Mouse (Mus musculus) right cerebral cortex, adult 18-20 months (tissue): ENCODE measurements around the gene Csrnp2.

ENCODE experiments used
- DNase-seq: peaks from one replicate; pipeline ENCODE4 v3.0.0; 2022; ENCODE audit warnings: mixed read lengths

Gene Csrnp2

GRCm38 (mm10) chr15:100473926-100474503 lies 21.3 kb downstream of the Csrnp2 start:
- no peak for DNase-seq

DNA sequence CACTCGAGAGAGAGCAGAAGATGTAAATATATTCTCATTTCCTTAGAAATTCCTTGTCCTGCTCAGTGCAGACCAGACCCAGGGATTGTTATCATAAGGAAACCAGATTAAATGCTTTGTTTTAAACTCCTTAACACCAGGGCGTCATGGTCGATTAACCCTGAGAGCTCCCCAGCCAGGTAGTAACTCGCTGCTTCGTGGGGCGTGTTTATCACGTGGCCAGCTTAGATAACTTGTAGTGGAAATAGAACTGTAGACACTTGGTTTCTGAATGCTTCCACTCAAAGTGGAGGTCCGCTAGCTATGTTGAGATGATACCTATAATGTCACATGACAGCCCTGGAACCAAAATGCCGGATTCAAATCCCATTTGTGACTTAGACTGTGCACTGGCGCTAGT lies 25.3 kb downstream of the Csrnp2 start:
- DNase-seq: no peak

DNA sequence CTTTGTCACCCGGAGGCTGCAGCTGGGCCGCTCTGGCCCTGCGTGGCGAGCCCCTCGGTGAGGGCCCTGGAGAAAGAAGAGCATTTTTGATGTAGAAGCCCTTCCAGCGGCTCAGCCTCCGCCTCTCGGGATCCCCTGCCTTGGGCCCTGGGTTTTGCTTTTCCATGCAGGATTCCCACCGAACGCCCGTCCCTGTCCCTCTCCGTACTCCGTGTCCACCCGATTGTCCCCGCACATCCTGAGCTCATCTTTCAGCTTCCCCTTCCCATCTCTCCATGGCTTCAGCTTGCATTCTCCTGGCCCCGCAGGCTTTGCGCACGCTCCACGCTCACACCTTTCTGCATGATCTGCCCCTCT lies 26.1 kb downstream of the Csrnp2 start:
- no peak for DNase-seq

DNA sequence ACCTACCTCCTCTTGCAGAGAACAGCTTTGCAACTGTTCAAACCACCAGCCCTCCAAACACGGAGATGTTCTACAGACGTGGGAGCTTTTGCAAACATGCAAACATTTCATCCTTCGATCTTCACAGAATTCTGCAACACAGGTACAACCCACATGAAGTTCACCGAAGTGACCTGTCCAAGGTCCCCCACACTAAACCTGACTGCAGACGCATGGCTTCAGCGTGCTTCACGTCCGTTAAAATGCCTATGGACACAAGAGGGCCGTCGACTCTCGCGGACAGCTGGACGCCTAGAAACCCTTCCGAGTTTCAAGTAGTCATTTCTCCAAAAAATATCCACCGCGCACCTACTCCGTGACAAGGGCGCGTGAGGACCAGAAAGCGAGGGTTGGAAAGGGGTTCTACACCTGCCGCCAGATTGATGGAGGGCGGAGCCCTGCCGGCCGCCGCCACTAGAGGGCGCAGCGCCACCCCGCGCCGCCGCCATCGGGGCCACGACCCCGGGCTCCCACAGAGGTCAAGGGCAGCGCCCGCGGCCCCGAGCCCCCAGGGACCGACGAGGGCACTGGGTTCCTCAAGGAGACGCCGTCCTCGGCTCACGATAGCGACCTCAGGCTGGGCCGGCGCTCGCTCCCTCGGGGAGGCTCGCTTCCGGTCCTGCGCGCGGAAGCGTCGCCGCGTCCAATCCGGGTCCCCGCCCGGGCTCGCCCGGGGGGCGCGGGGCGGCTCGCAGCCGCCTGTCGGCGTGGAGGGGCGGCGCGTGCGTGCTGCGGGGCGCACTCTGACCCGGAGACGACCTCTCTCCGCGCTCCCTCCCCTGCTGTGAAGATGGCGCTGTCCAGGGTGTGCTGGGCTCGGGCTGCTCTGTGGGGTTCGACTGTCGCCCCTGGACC lies 26.7 kb downstream of the Csrnp2 start, which contains the start of gene Letmd1:
Gene Letmd1 (plus strand): TSS at position 729 of the 894 bp plus-strand sequence.
- DNase-seq: peak; percentile 93

DNA sequence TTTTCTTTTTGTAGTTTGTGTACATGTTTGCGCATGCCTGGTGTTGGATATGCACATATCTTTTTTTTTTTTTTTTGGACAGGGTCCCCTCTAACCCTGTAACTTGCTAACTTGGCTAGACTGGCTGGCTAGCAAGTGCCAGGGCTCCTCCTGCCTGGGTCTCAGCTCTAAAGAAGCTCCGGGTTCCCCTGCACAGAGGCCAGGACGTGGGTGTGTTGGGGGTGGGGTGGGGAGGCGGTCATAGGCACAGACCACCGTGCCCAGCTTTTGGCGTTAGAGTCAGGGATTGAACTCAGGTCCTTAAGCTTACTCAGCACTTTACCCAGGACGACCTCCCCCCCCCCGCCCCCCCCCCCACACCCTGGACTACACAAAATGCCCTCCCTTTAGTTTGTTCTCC lies 27.6 kb downstream of the Csrnp2 start:
- DNase-seq: no peak

DNA sequence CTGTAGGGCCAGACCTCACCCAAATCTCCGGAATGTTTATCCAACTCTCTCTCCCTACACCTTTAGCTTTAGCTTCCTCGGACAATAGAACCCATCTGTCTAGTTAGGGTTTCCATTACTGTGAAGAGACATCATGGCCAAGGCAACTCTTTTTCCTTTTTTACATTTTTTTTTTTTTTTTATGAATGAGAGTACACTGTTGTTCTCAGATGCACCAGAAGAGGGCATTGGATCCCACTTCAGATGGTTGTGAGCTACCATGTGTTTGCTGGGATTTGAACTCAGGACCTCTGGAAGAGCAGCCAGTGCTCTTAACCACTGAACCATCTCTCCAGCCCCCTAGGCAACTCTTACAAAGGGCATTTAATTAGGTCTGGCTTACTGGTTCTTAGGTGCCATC lies 29.9 kb downstream of the Csrnp2 start:
- no peak for DNase-seq

DNA sequence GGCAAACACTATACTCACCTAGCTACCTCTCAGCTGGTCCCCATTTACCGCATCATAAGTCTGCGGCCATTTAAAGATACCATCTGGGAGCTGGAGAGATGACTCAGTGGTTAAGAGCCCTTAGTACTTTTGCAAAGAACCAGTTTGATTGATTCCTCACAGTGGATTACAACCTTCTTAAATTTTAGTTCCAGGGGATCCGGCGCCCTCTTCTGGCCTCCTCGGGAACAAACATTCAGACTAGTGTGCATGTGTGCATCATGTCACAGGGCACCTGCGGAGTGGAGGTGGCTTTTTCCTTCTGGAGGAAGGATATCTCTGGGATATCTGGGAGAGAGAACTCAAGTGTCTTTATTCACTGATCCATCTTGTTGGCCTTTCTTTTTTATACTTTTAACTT lies 31.6 kb downstream of the Csrnp2 start:
- peak; percentile 66 for DNase-seq

GRCm38 (mm10) chr15:100462086-100462485 lies 33.2 kb downstream of the Csrnp2 start:
- DNase-seq: no peak

- no peak for DNase-seq
Measured at GRCm38 (mm10) chr15:100461646-100462045, 33.6 kb downstream of the Csrnp2 start.

DNA sequence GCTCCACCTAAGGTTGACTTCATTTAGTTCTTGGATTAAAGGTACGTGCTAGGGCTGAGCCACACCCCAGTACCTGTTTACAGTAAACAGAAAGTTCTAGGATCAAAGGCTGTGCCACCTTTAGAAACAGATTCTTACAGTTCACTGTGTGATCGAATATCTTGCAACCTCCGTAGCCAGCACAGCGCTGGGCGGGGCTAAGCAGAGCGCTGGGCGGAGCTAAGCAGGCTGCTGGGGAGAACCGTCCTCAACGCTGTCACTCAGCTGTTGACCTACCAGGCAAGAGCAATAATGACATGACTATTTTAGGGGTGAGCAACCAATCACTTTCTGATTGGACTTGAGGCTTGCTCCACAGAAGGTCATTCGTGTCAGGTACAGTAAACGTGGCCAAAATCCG lies 34.3 kb downstream of the Csrnp2 start:
- no peak for DNase-seq

DNA sequence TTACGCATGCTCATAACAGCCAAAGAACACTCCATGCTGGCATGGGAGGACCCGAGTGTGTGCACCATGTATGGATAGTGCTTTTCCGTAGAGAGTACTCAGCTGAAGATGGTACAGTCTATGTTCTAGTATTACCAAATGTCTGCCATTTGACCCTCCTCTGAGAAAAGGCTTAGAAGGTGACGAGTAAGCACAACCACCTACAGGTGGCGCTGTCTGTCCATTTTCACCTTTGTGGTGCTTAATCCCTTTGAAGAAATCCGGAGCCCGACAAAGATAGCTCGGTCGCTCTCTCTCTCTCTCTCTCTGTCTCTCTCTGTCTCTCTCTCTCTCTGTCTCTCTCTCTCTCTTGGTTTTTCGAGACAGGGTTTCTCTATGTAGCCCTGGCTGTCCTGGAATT lies 37.2 kb downstream of the Csrnp2 start:
- DNase-seq: no peak

GRCm38 (mm10) chr15:100457340-100457739 lies 37.9 kb downstream of the Csrnp2 start:
- peak; percentile 53 for DNase-seq

- no peak for DNase-seq
Measured at GRCm38 (mm10) chr15:100456356-100456991, 38.8 kb downstream of the Csrnp2 start.

GRCm38 (mm10) chr15:100452486-100452885 lies 42.8 kb downstream of the Csrnp2 start:
- DNase-seq: no peak

- peak; percentile 29 for DNase-seq
Measured at GRCm38 (mm10) chr15:100451245-100451644, 44.0 kb downstream of the Csrnp2 start.

DNA sequence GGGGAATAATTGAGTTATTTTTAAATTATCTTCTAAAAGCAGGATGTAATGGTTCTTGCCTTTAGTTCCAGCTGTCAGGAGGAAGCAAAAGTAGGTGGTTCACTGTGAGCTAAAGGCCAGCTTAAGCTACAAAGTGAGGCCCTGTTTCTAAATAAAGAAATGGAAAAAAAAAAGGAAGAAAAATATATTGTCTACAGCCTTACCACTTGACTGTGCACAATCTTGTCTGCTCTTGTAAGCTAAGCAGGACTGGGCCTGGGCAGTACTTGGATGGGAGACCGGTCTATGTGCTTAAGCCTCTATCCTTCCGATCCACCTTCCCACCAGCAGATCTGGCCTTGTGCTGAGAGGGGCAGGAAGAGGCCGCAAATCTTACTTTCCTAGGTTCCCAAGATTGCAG lies 45.8 kb downstream of the Csrnp2 start:
- DNase-seq: no peak

GRCm38 (mm10) chr15:100448572-100448971 lies 46.7 kb downstream of the Csrnp2 start:
- no peak for DNase-seq

DNA sequence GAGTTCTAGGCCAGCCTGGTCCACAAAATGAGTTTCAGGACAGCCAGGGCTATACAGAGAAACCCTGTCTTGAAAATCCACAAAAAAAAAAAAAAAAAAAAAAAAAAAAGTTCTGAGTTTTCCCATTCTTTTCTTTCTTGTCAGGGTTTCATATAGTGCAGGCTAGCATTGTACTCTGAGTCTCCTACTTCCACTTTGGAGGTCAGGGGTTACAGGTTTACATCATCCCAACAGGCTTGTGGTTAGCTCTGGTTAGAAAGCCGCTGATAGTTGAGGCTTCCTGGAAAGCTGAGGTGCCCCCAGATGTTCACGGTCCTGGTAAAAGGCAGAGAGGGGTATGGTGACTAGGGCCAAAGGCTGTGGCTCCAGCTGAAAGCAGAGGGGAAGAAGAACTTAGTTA lies 48.4 kb downstream of the Csrnp2 start:
- no peak for DNase-seq

DNA sequence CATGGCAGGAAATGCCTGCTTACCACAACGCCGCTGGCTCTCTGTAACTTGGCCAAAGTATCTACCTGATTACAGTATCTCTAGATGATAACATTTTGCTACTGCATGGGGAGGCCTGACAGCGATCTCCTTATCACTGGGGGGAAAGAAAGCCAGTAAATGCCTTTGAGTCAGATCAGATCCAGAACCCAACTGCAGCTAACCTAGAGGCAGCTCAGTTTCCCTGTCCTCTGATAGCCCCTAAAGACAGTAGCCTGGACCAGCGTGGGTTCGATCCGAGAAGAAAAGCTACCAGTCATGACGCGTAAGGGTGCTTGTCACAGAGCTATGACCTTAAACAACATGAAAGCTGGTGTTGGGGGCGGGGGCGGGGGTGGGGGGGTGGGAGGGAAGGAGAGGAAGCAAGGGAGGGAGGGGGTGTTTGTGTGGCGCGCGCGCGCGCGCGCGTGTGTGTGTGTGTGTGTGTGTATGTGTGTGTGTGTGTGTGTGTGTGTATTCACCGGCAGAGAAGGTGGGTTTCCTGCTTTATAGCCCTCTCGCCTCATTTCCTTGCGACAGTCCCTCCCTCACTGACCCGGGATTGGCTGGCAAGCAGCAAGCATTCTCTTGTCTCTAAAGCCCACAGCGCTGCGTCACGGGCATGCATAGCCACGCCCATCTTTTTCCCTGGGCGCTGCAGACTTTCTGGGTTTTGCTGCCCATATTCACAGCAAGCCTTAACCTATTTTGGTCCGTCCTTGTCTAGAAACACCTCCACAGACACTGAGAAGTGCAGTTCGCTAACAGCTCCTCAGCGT lies 52.0 kb downstream of the Csrnp2 start:
- peak; percentile 92 for DNase-seq

DNA sequence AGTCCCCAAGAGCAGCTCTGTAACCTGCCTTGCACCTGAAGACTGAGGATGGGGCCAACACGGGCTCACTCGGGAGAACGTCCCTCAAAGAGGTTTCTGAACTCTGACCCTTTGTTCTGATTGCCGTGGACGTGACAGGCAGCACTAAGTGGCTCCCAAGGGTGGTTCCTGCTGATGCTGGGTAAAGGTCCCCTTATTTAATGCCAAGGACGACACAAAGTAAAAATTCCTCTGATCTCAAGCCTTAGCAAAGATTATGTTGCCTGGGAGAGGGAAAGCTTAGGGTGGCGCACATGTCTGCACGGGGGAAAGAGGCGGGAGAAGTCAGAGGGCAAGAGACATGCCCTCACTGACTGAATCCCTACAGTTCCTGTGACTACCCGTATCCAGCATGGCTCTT lies 58.8 kb downstream of the Csrnp2 start:
- DNase-seq: no peak

GRCm38 (mm10) chr15:100436112-100436511 lies 59.2 kb downstream of the Csrnp2 start:
- no peak for DNase-seq

DNA sequence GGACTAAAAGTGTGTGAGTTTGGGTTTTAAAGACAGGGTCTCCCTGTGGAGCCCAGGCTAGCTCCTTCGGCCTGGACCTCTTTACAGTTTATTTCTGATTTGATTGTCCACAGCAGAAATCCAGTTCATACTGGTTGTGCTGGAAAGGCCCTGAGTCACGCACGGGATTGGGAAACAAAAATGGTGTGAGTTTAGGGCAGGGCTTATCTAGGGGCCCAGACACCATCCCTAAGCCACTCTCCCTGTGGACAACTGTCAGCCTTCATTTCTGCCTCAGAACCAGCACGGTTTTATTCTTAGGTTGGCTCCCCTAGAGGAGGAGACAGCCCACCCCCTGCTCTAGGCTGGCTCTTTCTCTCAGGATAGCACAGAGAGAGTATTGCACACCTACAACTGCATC lies 62.1 kb downstream of the Csrnp2 start:
- DNase-seq: no peak

DNA sequence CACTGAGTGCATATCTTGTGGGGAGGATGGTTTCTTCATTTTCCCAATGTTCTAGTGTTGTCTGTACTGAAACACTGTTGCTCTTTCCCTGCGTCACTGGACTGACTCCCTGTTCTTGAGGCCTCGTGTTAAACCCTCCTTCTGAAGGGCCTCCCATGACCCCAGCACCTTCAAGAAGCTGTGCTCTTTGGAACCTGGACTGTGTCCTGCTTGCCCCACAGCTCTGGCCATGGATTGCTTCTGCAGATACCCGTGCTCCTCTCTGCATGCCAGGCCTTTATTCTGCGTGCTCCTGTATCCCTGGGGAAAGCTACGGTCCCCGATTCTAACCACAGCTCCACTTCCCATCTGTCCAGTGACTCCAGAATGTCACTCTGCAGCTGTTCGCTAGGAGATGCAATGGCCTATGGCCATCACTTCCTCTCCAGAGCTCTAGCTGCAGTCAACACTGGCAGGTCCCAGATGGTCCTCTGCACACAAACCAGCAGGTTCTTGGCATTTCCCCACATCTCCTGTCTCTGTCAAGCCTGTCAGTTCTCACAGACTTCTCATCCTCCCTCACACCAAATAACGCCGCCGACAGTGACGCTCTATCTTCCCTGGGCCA lies 65.2 kb downstream of the Csrnp2 start:
- no peak for DNase-seq
